Mouse (Mus musculus): Measurements from ENCODE around the gene Mlx. TPM values are rescaled to one million over a fixed set of nuclear protein-coding genes. Genes with fewer than 3 reads are reported as not detected.
"Not testable (repeated sequence)": the region's sequence is repeated elsewhere in the genome, so short reads cannot be mapped to it uniquely, and the experiment has no call there.

The Mlx gene
- polyA plus RNA-seq, 1 experiment from 2014 or later, result 41.3 TPM

GRCm38 (mm10) chr11:101125008-101125407, 37.9 kb downstream of the Mlx start:
- not testable (repeated sequence) for ATAC-seq (ENCODE audit: low read depth); H3K4me2 ChIP-seq (ENCODE audit: low read depth, low read length); H3K9ac ChIP-seq (ENCODE audit: low read length); H3K4me1 ChIP-seq (replicated peaks; ENCODE audit: control insufficient read depth, insufficient read depth, low read length); H3K9me3 ChIP-seq (ENCODE audit: control insufficient read depth, low read length); H3K4me3 ChIP-seq (ENCODE audit: low read length); H3K27me3 ChIP-seq (ENCODE audit: control insufficient read depth, insufficient read depth, low read depth, low read length); H3K27ac ChIP-seq (ENCODE audit: low read length)
- H3K36me3 ChIP-seq (ENCODE audit: control insufficient read depth, insufficient read depth, low read length), result peaks cover 24% of the 10 kb centered on the region
- WGBS, result 91% methylated on average over 7 of the region's 9 CpGs

GRCm38 (mm10) chr11:101127075-101127474, 40.0 kb downstream of the Mlx start:
- no peaks in the 10 kb centered on the region for H3K27me3 ChIP-seq (ENCODE audit: control insufficient read depth, insufficient read depth, low read depth, low read length)
- H3K9me3 ChIP-seq (ENCODE audit: control insufficient read depth, low read length), result peaks cover 6% of the 10 kb centered on the region
- H3K4me2 ChIP-seq (ENCODE audit: low read depth, low read length), result no peak overlapping the region
- H3K36me3 ChIP-seq (ENCODE audit: control insufficient read depth, insufficient read depth, low read length), result peaks cover 24% of the 10 kb centered on the region
- H3K9ac ChIP-seq (ENCODE audit: low read length), result no peak overlapping the region
- no peak overlapping the region for H3K4me3 ChIP-seq (ENCODE audit: low read length)
- 93% methylated on average over 1 of the region's 1 CpGs for WGBS
- H3K4me1 ChIP-seq (replicated peaks; ENCODE audit: control insufficient read depth, insufficient read depth, low read length), result 0 out of 2 replicates have a peak, but pooled peaks cover 4% of the 10 kb centered on the region
- ATAC-seq (ENCODE audit: low read depth), result no peak
- no peak overlapping the region for H3K27ac ChIP-seq (ENCODE audit: low read length)

- WGBS, result 71% methylated on average over 11 of the region's 11 CpGs
- Histone ChIP-seq H3K36me3 (ENCODE audit: control insufficient read depth, insufficient read depth, low read length) (peaks cover 16% of the 10 kb centered on the region), H3K9me3 (ENCODE audit: control insufficient read depth, low read length) (peaks cover 6% of the 10 kb centered on the region), H3K4me2 (ENCODE audit: low read depth, low read length) (no peak overlapping the region), H3K27me3 (ENCODE audit: control insufficient read depth, insufficient read depth, low read depth, low read length) (no peaks in the 10 kb centered on the region), H3K9ac (ENCODE audit: low read length) (no peak overlapping the region), H3K4me1 (replicated peaks; ENCODE audit: control insufficient read depth, insufficient read depth, low read length) (0 out of 2 replicates have a peak, but pooled peaks cover 4% of the 10 kb centered on the region), H3K27ac (ENCODE audit: low read length) (no peak overlapping the region), H3K4me3 (ENCODE audit: low read length) (no peak overlapping the region)
- ATAC-seq (ENCODE audit: low read depth), result no peak
These were observed 42.0 kb downstream of the Mlx start for GRCm38 (mm10) chr11:101128996-101129577.

GRCm38 (mm10) chr11:101130056-101130756, 43.1 kb downstream of the Mlx start:
- Histone ChIP-seq H3K36me3 (ENCODE audit: control insufficient read depth, insufficient read depth, low read length) (peaks cover 16% of the 10 kb centered on the region), H3K4me2 (ENCODE audit: low read depth, low read length) (no peak overlapping the region), H3K4me1 (replicated peaks; ENCODE audit: control insufficient read depth, insufficient read depth, low read length) (0 out of 2 replicates have a peak, but pooled peaks cover 4% of the 10 kb centered on the region), H3K27me3 (ENCODE audit: control insufficient read depth, insufficient read depth, low read depth, low read length) (no peaks in the 10 kb centered on the region), H3K4me3 (ENCODE audit: low read length) (no peak overlapping the region), H3K9ac (ENCODE audit: low read length) (peak overlapping the region; percentile 13; the same call in 1 of the 2 replicates), H3K9me3 (ENCODE audit: control insufficient read depth, low read length) (peaks cover 6% of the 10 kb centered on the region), H3K27ac (ENCODE audit: low read length) (no peak overlapping the region)
- ATAC-seq (ENCODE audit: low read depth), result 0 out of 2 replicates have a peak, but pooled peaks have one; percentile 15
- WGBS, result 35% methylated on average over 18 of the region's 18 CpGs

GRCm38 (mm10) chr11:101131187-101131586, 44.1 kb downstream of the Mlx start:
- Histone ChIP-seq H3K4me1 (replicated peaks; ENCODE audit: control insufficient read depth, insufficient read depth, low read length) (0 out of 2 replicates have a peak, but pooled peaks cover 4% of the 10 kb centered on the region), H3K36me3 (ENCODE audit: control insufficient read depth, insufficient read depth, low read length) (peaks cover 8% of the 10 kb centered on the region), H3K27me3 (ENCODE audit: control insufficient read depth, insufficient read depth, low read depth, low read length) (no peaks in the 10 kb centered on the region), H3K9ac (ENCODE audit: low read length) (no peak overlapping the region), H3K4me3 (ENCODE audit: low read length) (no peak overlapping the region), H3K27ac (ENCODE audit: low read length) (no peak overlapping the region), H3K4me2 (ENCODE audit: low read depth, low read length) (no peak overlapping the region), H3K9me3 (ENCODE audit: control insufficient read depth, low read length) (peaks cover 6% of the 10 kb centered on the region)
- ATAC-seq (ENCODE audit: low read depth), result no peak
- 90% methylated on average over 2 of the region's 2 CpGs for WGBS

- Histone ChIP-seq H3K27me3 (ENCODE audit: control insufficient read depth, insufficient read depth, low read depth, low read length) (no peaks in the 10 kb centered on the region), H3K36me3 (ENCODE audit: control insufficient read depth, insufficient read depth, low read length) (peaks cover 3% of the 10 kb centered on the region), H3K27ac (ENCODE audit: low read length) (no peak overlapping the region), H3K4me1 (replicated peaks; ENCODE audit: control insufficient read depth, insufficient read depth, low read length) (0 out of 2 replicates have a peak, but pooled peaks cover 4% of the 10 kb centered on the region), H3K4me3 (ENCODE audit: low read length) (no peak overlapping the region), H3K9me3 (ENCODE audit: control insufficient read depth, low read length) (peaks cover 6% of the 10 kb centered on the region), H3K9ac (ENCODE audit: low read length) (no peak overlapping the region), H3K4me2 (ENCODE audit: low read depth, low read length) (no peak overlapping the region)
- no peak for ATAC-seq (ENCODE audit: low read depth)
- WGBS, result 84% methylated on average over 6 of the region's 6 CpGs
These were observed 44.6 kb downstream of the Mlx start for GRCm38 (mm10) chr11:101131701-101132100.

- Histone ChIP-seq H3K27me3 (ENCODE audit: control insufficient read depth, insufficient read depth, low read depth, low read length) (no peaks in the 10 kb centered on the region), H3K4me3 (ENCODE audit: low read length) (no peak overlapping the region), H3K27ac (ENCODE audit: low read length) (no peak overlapping the region), H3K36me3 (ENCODE audit: control insufficient read depth, insufficient read depth, low read length) (no peaks in the 10 kb centered on the region), H3K4me2 (ENCODE audit: low read depth, low read length) (no peak overlapping the region), H3K9ac (ENCODE audit: low read length) (no peak overlapping the region), H3K4me1 (replicated peaks; ENCODE audit: control insufficient read depth, insufficient read depth, low read length) (0 out of 2 replicates have a peak, but pooled peaks cover 4% of the 10 kb centered on the region), H3K9me3 (ENCODE audit: control insufficient read depth, low read length) (peaks cover 4% of the 10 kb centered on the region)
- ATAC-seq (ENCODE audit: low read depth), result peak; percentile 28; the same call in 1 of the 2 replicates
- WGBS, result 39% methylated on average over 12 of the region's 12 CpGs
These were observed 46.0 kb downstream of the Mlx start for GRCm38 (mm10) chr11:101133037-101133436.

- ATAC-seq (ENCODE audit: low read depth), result no peak
These were observed 47.3 kb downstream of the Mlx start for GRCm38 (mm10) chr11:101134217-101134865.

GRCm38 (mm10) chr11:101137000-101137399, 49.9 kb downstream of the Mlx start:
- whole genome bisulfite sequencing, result 58% methylated on average over 7 of the region's 7 CpGs
- H3K27ac ChIP-seq (ENCODE audit: low read length), result no peak overlapping the region
- no peak for ATAC-seq (ENCODE audit: low read depth)
- no peak overlapping the region for H3K9ac ChIP-seq (ENCODE audit: low read length)
- H3K4me2 ChIP-seq (ENCODE audit: low read depth, low read length), result no peak overlapping the region
- H3K4me3 ChIP-seq (ENCODE audit: low read length), result no peak overlapping the region
- 0 out of 2 replicates have a peak, but pooled peaks cover 2% of the 10 kb centered on the region for H3K4me1 ChIP-seq (replicated peaks; ENCODE audit: control insufficient read depth, insufficient read depth, low read length)
- no peaks in the 10 kb centered on the region for H3K27me3 ChIP-seq (ENCODE audit: control insufficient read depth, insufficient read depth, low read depth, low read length)
- no peaks in the 10 kb centered on the region for H3K9me3 ChIP-seq (ENCODE audit: control insufficient read depth, low read length)
- no peaks in the 10 kb centered on the region for H3K36me3 ChIP-seq (ENCODE audit: control insufficient read depth, insufficient read depth, low read length)

More at GRCm38 (mm10) chr11:101134217-101134865, 47.3 kb downstream of the Mlx start:
- no peak overlapping the region for H3K4me2 ChIP-seq (ENCODE audit: low read depth, low read length)
- no peaks in the 10 kb centered on the region for H3K27me3 ChIP-seq (ENCODE audit: control insufficient read depth, insufficient read depth, low read depth, low read length)
- no peak overlapping the region for H3K4me3 ChIP-seq (ENCODE audit: low read length)
- H3K27ac ChIP-seq (ENCODE audit: low read length), result no peak overlapping the region
- H3K9me3 ChIP-seq (ENCODE audit: control insufficient read depth, low read length), result peaks cover 4% of the 10 kb centered on the region
- WGBS, result 66% methylated on average over 13 of the region's 13 CpGs
- no peaks in the 10 kb centered on the region for H3K36me3 ChIP-seq (ENCODE audit: control insufficient read depth, insufficient read depth, low read length)
- H3K9ac ChIP-seq (ENCODE audit: low read length), result no peak overlapping the region
- 0 out of 2 replicates have a peak, but pooled peaks cover 4% of the 10 kb centered on the region for H3K4me1 ChIP-seq (replicated peaks; ENCODE audit: control insufficient read depth, insufficient read depth, low read length)

Data from lung, embryonic 16.5 days (tissue).